Mouse (Mus musculus) 3T3-L1 (cell line): Measurements from ENCODE around the gene Kntc1.

Experiments
- DNase-seq: peaks from one replicate; pipeline ENCODE4 v3.0.0-alpha.2; 2015; ENCODE audit warnings: low read depth, low spot score

Kntc1 gene

GRCm38 (mm10) chr5:123808541-123808940 is 59.0 kb downstream of the Kntc1 start:
- no peak for DNase-seq

- DNase-seq, result no peak
These were observed 59.6 kb downstream of the Kntc1 start for GRCm38 (mm10) chr5:123809156-123809555.

- DNase-seq, result no peak
These were observed 67.4 kb downstream of the Kntc1 start for GRCm38 (mm10) chr5:123816891-123817290.

- DNase-seq, result no peak
These were observed 69.5 kb downstream of the Kntc1 start for GRCm38 (mm10) chr5:123818941-123819577.

- DNase-seq, result peak; percentile 32
These were observed 71.2 kb downstream of the Kntc1 start for GRCm38 (mm10) chr5:123820501-123821263.

GRCm38 (mm10) chr5:123821264-123821571 is 71.7 kb downstream of the Kntc1 start:
- DNase-seq, result no peak

GRCm38 (mm10) chr5:123822706-123823105 is 73.2 kb downstream of the Kntc1 start:
- DNase-seq, result no peak

GRCm38 (mm10) chr5:123827659-123828091 is 78.2 kb downstream of the Kntc1 start:
- DNase-seq, result peak; percentile 91

GRCm38 (mm10) chr5:123832309-123832708 is 82.8 kb downstream of the Kntc1 start:
- no peak for DNase-seq

- no peak for DNase-seq
These were observed 85.3 kb downstream of the Kntc1 start for GRCm38 (mm10) chr5:123834836-123835235.

GRCm38 (mm10) chr5:123837371-123837770 is 87.9 kb downstream of the Kntc1 start:
- DNase-seq, result peak; percentile 44

GRCm38 (mm10) chr5:123842221-123842934 is 92.9 kb downstream of the Kntc1 start:
- DNase-seq, result no peak

- DNase-seq, result no peak
These were observed 93.4 kb downstream of the Kntc1 start for GRCm38 (mm10) chr5:123842935-123843282.

GRCm38 (mm10) chr5:123843816-123844215 is 94.3 kb downstream of the Kntc1 start:
- peak; percentile 32 for DNase-seq

GRCm38 (mm10) chr5:123844316-123844715 is 94.8 kb downstream of the Kntc1 start:
- DNase-seq, result no peak

GRCm38 (mm10) chr5:123851398-123851797 is 101.9 kb downstream of the Kntc1 start:
- no peak for DNase-seq

GRCm38 (mm10) chr5:123853877-123854504 is 104.5 kb downstream of the Kntc1 start:
- DNase-seq, result no peak

- no peak for DNase-seq
These were observed 105.0 kb downstream of the Kntc1 start for GRCm38 (mm10) chr5:123854511-123854910.

GRCm38 (mm10) chr5:123858798-123859197 is 109.3 kb downstream of the Kntc1 start:
- no peak for DNase-seq

- DNase-seq, result no peak
These were observed 113.1 kb downstream of the Kntc1 start for GRCm38 (mm10) chr5:123862374-123863350.

GRCm38 (mm10) chr5:123863934-123864333 is 114.4 kb downstream of the Kntc1 start:
- no peak for DNase-seq
